Mouse (Mus musculus): ENCODE measurements at regions not wholly inside any gene's neighbourhood (a gene's known extent, or its start where the extent isn't known, plus 50 kb on each side); places are given as distances from the start of the nearest gene placed in this dataset.

- no peak for DNase-seq (ENCODE audit: low spot score)
Observed at GRCm38 (mm10) chr13:99097606-99098545, 86.7 kb upstream of the Zfp366 start.

- no peak for DNase-seq (ENCODE audit: low spot score)
Observed at GRCm38 (mm10) chr13:99096837-99097236, 87.8 kb upstream of the Zfp366 start.

GRCm38 (mm10) chr13:99095006-99095405 is 89.6 kb upstream of the Zfp366 start:
- no peak for DNase-seq (ENCODE audit: low spot score)

- DNase-seq (ENCODE audit: low spot score) = no peak
Observed at GRCm38 (mm10) chr13:99094221-99094620, 90.4 kb upstream of the Zfp366 start.

- DNase-seq (ENCODE audit: low spot score) = peak; percentile 78
Observed at GRCm38 (mm10) chr13:99093269-99093668, 91.4 kb upstream of the Zfp366 start.

GRCm38 (mm10) chr13:99092279-99092930 is 92.2 kb upstream of the Zfp366 start:
- no peak for DNase-seq (ENCODE audit: low spot score)

GRCm38 (mm10) chr13:99091562-99092278 is 92.9 kb upstream of the Zfp366 start:
- DNase-seq (ENCODE audit: low spot score) = no peak

- DNase-seq (ENCODE audit: low spot score) = no peak
Observed at GRCm38 (mm10) chr13:99090361-99090760, 94.3 kb upstream of the Zfp366 start.

GRCm38 (mm10) chr13:99088285-99088684 is 96.3 kb upstream of the Zfp366 start:
- DNase-seq (ENCODE audit: low spot score) = no peak

GRCm38 (mm10) chr13:99079331-99079761 is 95.0 kb upstream of the 1700024P04Rik start:
- DNase-seq (ENCODE audit: low spot score) = peak; percentile 45

- DNase-seq (ENCODE audit: low spot score) = no peak
Observed at GRCm38 (mm10) chr13:99078643-99079042, 94.3 kb upstream of the 1700024P04Rik start.

GRCm38 (mm10) chr13:99077039-99077749 is 92.8 kb upstream of the 1700024P04Rik start:
- no peak for DNase-seq (ENCODE audit: low spot score)

- DNase-seq (ENCODE audit: low spot score) = no peak
Observed at GRCm38 (mm10) chr13:99075467-99075866, 91.1 kb upstream of the 1700024P04Rik start.

GRCm38 (mm10) chr13:99071821-99072414 is 87.6 kb upstream of the 1700024P04Rik start:
- no peak for DNase-seq (ENCODE audit: low spot score)

GRCm38 (mm10) chr13:99071413-99071812 is 87.0 kb upstream of the 1700024P04Rik start:
- no peak for DNase-seq (ENCODE audit: low spot score)

- no peak for DNase-seq (ENCODE audit: low spot score)
Observed at GRCm38 (mm10) chr13:99069767-99070166, 85.4 kb upstream of the 1700024P04Rik start.

GRCm38 (mm10) chr13:99067504-99067903 is 83.1 kb upstream of the 1700024P04Rik start:
- no peak for DNase-seq (ENCODE audit: low spot score)

- DNase-seq (ENCODE audit: low spot score) = no peak
Observed at GRCm38 (mm10) chr13:99063431-99063830, 79.1 kb upstream of the 1700024P04Rik start.

- DNase-seq (ENCODE audit: low spot score) = no peak
Observed at GRCm38 (mm10) chr13:99062936-99063335, 78.6 kb upstream of the 1700024P04Rik start.

GRCm38 (mm10) chr13:99058131-99058970 is 74.0 kb upstream of the 1700024P04Rik start:
- DNase-seq (ENCODE audit: low spot score) = no peak

Data from left cerebral cortex, adult 11 months (tissue).